Comparison of ENCODE assay signal across 8 mouse cellular contexts in genomic region chr3:94442951-94443596, GRCm38 (mm10). TPM values are rescaled to one million over a fixed set of nuclear protein-coding genes. Genes with fewer than 3 reads are reported as not detected.
DNase-seq lines count a peak whose midpoint lies in the region; ATAC-seq and TF ChIP-seq lines count a peak whose summit lies in the region.

Gene Mrpl9 (plus strand): TSS chr3:94443318.

- peak; percentile 96 for ATAC-seq in frontal cortex, adult (ENCODE audit: low TSS enrichment)
- ATAC-seq in lung, postnatal 0 days = peak; percentile 99

- no peak for TF ChIP-seq EP300 in lung, postnatal 0 days (IDR thresholded peaks at IDR 0.05)

- no peaks in the 10 kb centered on the region for H3K27me3 ChIP-seq in hindbrain, embryonic 10.5 days (ENCODE audit: insufficient read depth, poor library complexity, severe bottlenecking)
- H3K27me3 ChIP-seq in lung, postnatal 0 days (replicated peaks; ENCODE audit: insufficient read depth, low read length) = no peaks in the 10 kb centered on the region

- peak; percentile 90 for DNase-seq in MEL-GATA-1-ER (ENCODE audit: extremely low read depth, low read depth)
- peak; percentile 94 for DNase-seq in cerebellum, adult 8-10 months
- peak; percentile 96 for DNase-seq in hindbrain, embryonic 10.5 days (ENCODE audit: low spot score)
- DNase-seq in layer of hippocampus, adult 9-11 months = peak; percentile 93
- DNase-seq in lung, postnatal 0 days (ENCODE audit: low spot score) = peak; percentile 95
- DNase-seq in ovary, postnatal 14 days (ENCODE audit: low spot score) = peak; percentile 95
- DNase-seq in thymus, postnatal 14 days = peak; percentile 98

- H3K4me1 ChIP-seq in hindbrain, embryonic 10.5 days (replicated peaks) = peaks cover 12% of the 10 kb centered on the region
- no peaks in the 10 kb centered on the region for H3K4me1 ChIP-seq in lung, postnatal 0 days (ENCODE audit: insufficient read depth, low read depth, low read length)

- WGBS in hindbrain, embryonic 10.5 days = under 1% methylated on average over 39 of the region's 39 CpGs
- under 1% methylated on average over 38 of the region's 39 CpGs for WGBS in lung, postnatal 0 days

- H3K27ac ChIP-seq in hindbrain, embryonic 10.5 days = peak within 1 kb of the TSS; percentile 88
- H3K27ac ChIP-seq in lung, postnatal 0 days (ENCODE audit: low read length) = peak within 1 kb of the TSS; percentile 68

- peaks cover 37% of the 10 kb centered on the region for H3K36me3 ChIP-seq in hindbrain, embryonic 10.5 days
- H3K36me3 ChIP-seq in lung, postnatal 0 days (ENCODE audit: insufficient read depth, low read length) = no peaks in the 10 kb centered on the region; the same call in none of the 2 replicates

- peak within 1 kb of the TSS; percentile 97 for H3K4me3 ChIP-seq in hindbrain, embryonic 10.5 days
- H3K4me3 ChIP-seq in lung, postnatal 0 days (ENCODE audit: low read depth, low read length) = peak within 1 kb of the TSS; percentile 87

- H3K9me3 ChIP-seq in hindbrain, embryonic 10.5 days = no peaks in the 10 kb centered on the region
- H3K9me3 ChIP-seq in lung, postnatal 0 days (ENCODE audit: low read length) = no peaks in the 10 kb centered on the region

- peak within 1 kb of the TSS; percentile 90 for H3K4me2 ChIP-seq in lung, postnatal 0 days (replicated peaks; ENCODE audit: low read depth, low read length)

- no peak for TF ChIP-seq CTCF in lung, postnatal 0 days (IDR thresholded peaks at IDR 0.05)

- H3K9ac ChIP-seq in lung, postnatal 0 days (replicated peaks; ENCODE audit: low read depth) = peak within 1 kb of the TSS; percentile 93

RNA-seq across cellular contexts. Expression of gene Mrpl9, which starts in this region (rescaled TPM):
- polyA plus RNA-seq in hindbrain, embryonic 10.5 days (2016; fragmentation: Nextera tagmentation; extraction: Ambion mirVana) = 71.3 and 73.4 TPM in 2 replicates
- polyA plus RNA-seq in lung, postnatal 0 days (2015; fragmentation: Nextera tagmentation; extraction: Ambion mirVana) = 39.2 and 39.7 TPM in 2 replicates

Comparison
In these comparisons a context has a peak if more than half of its experiments do, and no peak if none do; other contexts are left out.
1. Peak in every context shown above with its lines: DNase-seq, ATAC-seq, H3K4me3 ChIP-seq and H3K27ac ChIP-seq.